Mouse (Mus musculus) B cell, adult (primary cell): ENCODE measurements around the gene Gm3115. TPM values are rescaled to one million over a fixed set of nuclear protein-coding genes. Genes with fewer than 3 reads are reported as not detected.

Source experiments
- total RNA-seq: library from RNA; stranded (reverse); gene quantifications from 4 replicates; pipeline ENCODE4 v1.2.4, GENCODE M21; 2023; ENCODE audit not compliant: inconsistent age

The Gm3115 gene
- not detected in 4 replicates for total RNA-seq

GRCm38 (mm10) chr14:4083820-4084219 lies at the start of gene Gm3115:
TSS of gene Gm3115 (plus strand) at chr14:4084120.

DNA sequence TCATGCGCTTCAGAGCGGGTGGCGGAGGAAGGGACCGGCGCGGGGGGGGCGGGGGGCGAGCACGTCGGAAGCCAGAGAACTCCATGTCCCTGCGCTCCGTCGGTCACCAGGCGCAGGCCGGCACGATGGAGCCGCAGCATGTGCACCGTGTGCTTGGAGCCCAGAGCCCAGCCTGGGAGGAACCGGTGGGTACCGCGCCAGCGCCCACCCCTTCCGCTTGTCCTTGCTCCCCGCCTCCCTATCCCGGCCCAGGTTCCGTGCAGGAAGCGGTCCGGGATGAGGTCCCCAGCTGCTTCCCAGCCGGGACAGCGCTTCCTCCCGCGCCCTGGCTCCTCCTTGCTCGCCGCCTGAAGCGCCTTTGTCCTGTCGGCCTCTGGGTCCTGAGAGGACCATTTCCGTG lies 26.5 kb downstream of the Gm3115 start, which contains the start of gene Gm8108:
Gene Gm8108, plus strand, starts transcription at position 101 of the 400 bp plus-strand sequence.

Other genes starting within 250 kb of the Gm3115 start
- not detected in 4 replicates for gene Gm3033, start 237.9 kb upstream of the Gm3115 start, total RNA-seq
- not detected in 4 replicates for gene Gm2916, start 199.9 kb upstream of the Gm3115 start, total RNA-seq
- gene Gm3029, start 152.4 kb upstream of the Gm3115 start, total RNA-seq, result not detected in 4 replicates
- not detected in 4 replicates for gene Gm3095, start 120.6 kb upstream of the Gm3115 start, total RNA-seq
- not detected in 4 replicates for gene Gm3099, start 85.7 kb upstream of the Gm3115 start, total RNA-seq
- gene Gm5796, start 60.2 kb upstream of the Gm3115 start, total RNA-seq, result not detected in 4 replicates
- not detected in 4 replicates for gene Gm8108, start 26.4 kb downstream of the Gm3115 start, total RNA-seq
- gene Gm3127, start 80.9 kb downstream of the Gm3115 start, total RNA-seq, result not detected in 4 replicates
- gene Gm2974, start 98.5 kb downstream of the Gm3115 start, total RNA-seq, result not detected in 4 replicates
- not detected in 4 replicates for gene Gm3138, start 165.5 kb downstream of the Gm3115 start, total RNA-seq
- gene Gm3149, start 233.2 kb downstream of the Gm3115 start, total RNA-seq, result not detected in 4 replicates